Mouse (Mus musculus) thymus, adult 2 months (tissue): Measurements from ENCODE around the gene Cobl.

ENCODE experiments used
- CTCF ChIP-seq: fragments of 200-500 bp; IDR thresholded peaks from 2 replicates; pipeline ENCODE4 v1.5.1; 2012; ENCODE audit warnings: mild to moderate bottlenecking, control low read depth, low read length, moderate library complexity, borderline replicate concordance; ENCODE audit not compliant: control insufficient read depth, poor library complexity, insufficient read depth; ENCODE audit errors: extremely low read depth
- POLR2A ChIP-seq: fragments of 200-500 bp; IDR thresholded peaks from 2 replicates; pipeline ENCODE4 v1.6.1; 2012; ENCODE audit warnings: mild to moderate bottlenecking, low read length, control low read depth, moderate library complexity; ENCODE audit not compliant: control insufficient read depth, poor library complexity, insufficient read depth; ENCODE audit errors: extremely low read depth

GRCm38 (mm10) chr11:12473625-12474298 is 9.0 kb upstream of the Cobl start:
- TF ChIP-seq POLR2A (no peak), CTCF (no peak)
